Mouse (Mus musculus) neural tube, embryonic 13.5 days (tissue): Measurements from ENCODE around the gene Slc28a1. TPM values are rescaled to one million over a fixed set of nuclear protein-coding genes. Genes with fewer than 3 reads are reported as not detected.
"Not testable (repeated sequence)": the region's sequence is repeated elsewhere in the genome, so short reads cannot be mapped to it uniquely, and the experiment has no call there.

Source experiments
- ATAC-seq: fragments of 200-750 bp; cut with Nextera tagmentation; 2 replicates; pipeline ENCODE4 v1.8.0; 2017; ENCODE audit warnings: low read depth, mild to moderate bottlenecking, moderate TSS enrichment, moderate library complexity
- H3K27ac ChIP-seq: fragments of 300-500 bp; sonication (generic); replicated peaks from 2 replicates; pipeline ENCODE4 v1.5.1; 2015; ENCODE audit warnings: moderate library complexity, mild to moderate bottlenecking, inconsistent platforms
- H3K27me3 ChIP-seq: fragments of 300-500 bp; sonication (generic); 2 replicates; pipeline ENCODE4 v1.6.1; 2015; ENCODE audit warnings: mild to moderate bottlenecking, inconsistent platforms
- H3K36me3 ChIP-seq: fragments of 300-500 bp; sonication (generic); 2 replicates; pipeline ENCODE4 v1.6.1; 2015; ENCODE audit warnings: mild to moderate bottlenecking, inconsistent platforms
- H3K4me1 ChIP-seq: fragments of 300-500 bp; sonication (generic); replicated peaks from 2 replicates; pipeline ENCODE4 v1.6.1; 2015; ENCODE audit warnings: inconsistent platforms
- H3K4me2 ChIP-seq: fragments of 300-500 bp; sonication (generic); 2 replicates; pipeline ENCODE4 v1.6.1; 2015; ENCODE audit warnings: inconsistent platforms, mild to moderate bottlenecking, moderate library complexity
- H3K4me3 ChIP-seq: fragments of 300-500 bp; sonication (generic); 2 replicates; pipeline ENCODE4 v1.5.1; 2015; ENCODE audit warnings: mild to moderate bottlenecking, inconsistent platforms
- H3K9ac ChIP-seq: fragments of 300-500 bp; sonication (generic); 2 replicates; pipeline ENCODE4 v1.6.1; 2015; ENCODE audit warnings: moderate library complexity, mild to moderate bottlenecking, inconsistent platforms
- H3K9me3 ChIP-seq: fragments of 300-500 bp; sonication (generic); 2 replicates; pipeline ENCODE4 v1.6.1; 2016; ENCODE audit warnings: inconsistent platforms
- WGBS: fragments of 180-500 bp; shearing (Covaris S2); methylation state at CpG from one replicate; pipeline ENCODE4 v1.1.7; 2015; 5-methylcytosine and 5-hydroxymethylcytosine counted together
- polyA plus RNA-seq: library from polyadenylated mRNA; unstranded; fragments of >200 nt; fragmentation: Nextera tagmentation; extraction: Ambion mirVana; gene quantifications from 2 replicates; pipeline ENCODE4 v1.2.1, GENCODE M21; 2015

Gene Slc28a1
- polyA plus RNA-seq, 1 experiment from 2014 or later: not detected

- WGBS: 85% methylated on average over 7 of the region's 7 CpGs
- H3K27ac ChIP-seq: no peak overlapping the region
- H3K9ac ChIP-seq: no peak overlapping the region
- H3K4me2 ChIP-seq: no peak overlapping the region
- no peaks in the 10 kb centered on the region for H3K9me3 ChIP-seq
- H3K36me3 ChIP-seq: no peaks in the 10 kb centered on the region
- no peaks in the 10 kb centered on the region for H3K27me3 ChIP-seq
- no peak overlapping the region for H3K4me3 ChIP-seq
- H3K4me1 ChIP-seq: no peaks in the 10 kb centered on the region
- ATAC-seq: no peak
Observed at GRCm38 (mm10) chr7:81152826-81153225, 38.2 kb downstream of the Slc28a1 start.

- H3K36me3 ChIP-seq: no peaks in the 10 kb centered on the region
- H3K9ac ChIP-seq: no peak overlapping the region
- WGBS: 89% methylated on average over 6 of the region's 6 CpGs
- H3K4me2 ChIP-seq: no peak overlapping the region
- no peaks in the 10 kb centered on the region for H3K9me3 ChIP-seq
- no peak overlapping the region for H3K4me3 ChIP-seq
- no peak for ATAC-seq
- no peak overlapping the region for H3K27ac ChIP-seq
- no peaks in the 10 kb centered on the region for H3K27me3 ChIP-seq
- H3K4me1 ChIP-seq: no peaks in the 10 kb centered on the region
Observed at GRCm38 (mm10) chr7:81153327-81153726, 38.7 kb downstream of the Slc28a1 start.

- H3K4me1 ChIP-seq, H3K4me2 ChIP-seq, ATAC-seq, H3K9me3 ChIP-seq, H3K9ac ChIP-seq, H3K27me3 ChIP-seq, H3K27ac ChIP-seq, H3K4me3 ChIP-seq, H3K36me3 ChIP-seq: not testable (repeated sequence)
Observed at GRCm38 (mm10) chr7:81154244-81154643, 39.6 kb downstream of the Slc28a1 start.

- ATAC-seq: 0 out of 2 replicates have a peak, but pooled peaks have one; percentile 65
- Histone ChIP-seq H3K36me3 (no peaks in the 10 kb centered on the region), H3K27ac (no peak overlapping the region), H3K4me3 (no peak overlapping the region), H3K27me3 (no peaks in the 10 kb centered on the region), H3K4me2 (no peak overlapping the region), H3K9me3 (no peaks in the 10 kb centered on the region), H3K4me1 (no peaks in the 10 kb centered on the region), H3K9ac (no peak overlapping the region)
- 0% methylated on average over 3 of the region's 3 CpGs for whole genome bisulfite sequencing
Observed at GRCm38 (mm10) chr7:81154960-81155359, 40.4 kb downstream of the Slc28a1 start.

GRCm38 (mm10) chr7:81158933-81159332, 44.3 kb downstream of the Slc28a1 start:
- Histone ChIP-seq H3K9ac (no peak overlapping the region), H3K27me3 (no peaks in the 10 kb centered on the region), H3K36me3 (no peaks in the 10 kb centered on the region), H3K4me2 (no peak overlapping the region), H3K4me1 (no peaks in the 10 kb centered on the region), H3K4me3 (no peak overlapping the region), H3K27ac (no peak overlapping the region), H3K9me3 (no peaks in the 10 kb centered on the region)
- ATAC-seq: no peak
- WGBS: 50% methylated on average over 7 of the region's 7 CpGs

- Histone ChIP-seq H3K9ac (no peak overlapping the region), H3K4me2 (no peak overlapping the region), H3K9me3 (no peaks in the 10 kb centered on the region), H3K4me1 (no peaks in the 10 kb centered on the region), H3K27ac (no peak overlapping the region), H3K27me3 (no peaks in the 10 kb centered on the region), H3K4me3 (no peak overlapping the region), H3K36me3 (no peaks in the 10 kb centered on the region)
- no peak for ATAC-seq
- WGBS: 77% methylated on average over 9 of the region's 9 CpGs
Observed at GRCm38 (mm10) chr7:81161666-81162065, 47.1 kb downstream of the Slc28a1 start.

GRCm38 (mm10) chr7:81162345-81162744, 47.7 kb downstream of the Slc28a1 start:
- H3K4me2 ChIP-seq: no peak overlapping the region
- WGBS: 42% methylated on average over 4 of the region's 4 CpGs
- peak; percentile 37; the same call in 1 of the 2 replicates for ATAC-seq
- H3K9me3 ChIP-seq: no peaks in the 10 kb centered on the region
- no peak overlapping the region for H3K4me3 ChIP-seq
- H3K36me3 ChIP-seq: no peaks in the 10 kb centered on the region
- no peak overlapping the region for H3K27ac ChIP-seq
- no peaks in the 10 kb centered on the region for H3K4me1 ChIP-seq
- no peaks in the 10 kb centered on the region for H3K27me3 ChIP-seq
- no peak overlapping the region for H3K9ac ChIP-seq

- Histone ChIP-seq H3K36me3 (no peaks in the 10 kb centered on the region), H3K9ac (no peak overlapping the region), H3K9me3 (no peaks in the 10 kb centered on the region), H3K4me2 (no peak overlapping the region), H3K27ac (no peak overlapping the region), H3K27me3 (no peaks in the 10 kb centered on the region), H3K4me1 (no peaks in the 10 kb centered on the region), H3K4me3 (no peak overlapping the region)
- 65% methylated on average over 7 of the region's 7 CpGs for WGBS
- no peak for ATAC-seq
Observed at GRCm38 (mm10) chr7:81164411-81164810, 49.8 kb downstream of the Slc28a1 start.

GRCm38 (mm10) chr7:81167124-81167523, 52.5 kb downstream of the Slc28a1 start:
- Histone ChIP-seq H3K36me3 (no peaks in the 10 kb centered on the region), H3K4me2 (no peak overlapping the region), H3K4me3 (no peak overlapping the region), H3K9ac (no peak overlapping the region), H3K9me3 (no peaks in the 10 kb centered on the region), H3K27ac (no peak overlapping the region), H3K27me3 (no peaks in the 10 kb centered on the region), H3K4me1 (no peaks in the 10 kb centered on the region)
- peak; percentile 36; the same call in 1 of the 2 replicates for ATAC-seq
- WGBS: 50% methylated on average over 3 of the region's 3 CpGs

- Histone ChIP-seq H3K9me3 (peaks cover 14% of the 10 kb centered on the region; the same call in 1 of the 2 replicates), H3K27me3 (no peaks in the 10 kb centered on the region), H3K9ac (no peak overlapping the region), H3K27ac (no peak overlapping the region), H3K4me1 (no peaks in the 10 kb centered on the region), H3K4me3 (no peak overlapping the region), H3K36me3 (no peaks in the 10 kb centered on the region), H3K4me2 (no peak overlapping the region)
- no peak for ATAC-seq
- WGBS: 76% methylated on average over 7 of the region's 7 CpGs
Observed at GRCm38 (mm10) chr7:81169351-81169750, 54.8 kb downstream of the Slc28a1 start.

- WGBS: 91% methylated on average over 2 of the region's 2 CpGs
Observed at GRCm38 (mm10) chr7:81173931-81174330, 59.3 kb downstream of the Slc28a1 start.

GRCm38 (mm10) chr7:81174654-81175053, 60.1 kb downstream of the Slc28a1 start:
- Histone ChIP-seq H3K4me3 (no peak overlapping the region), H3K36me3 (no peaks in the 10 kb centered on the region), H3K27ac (no peak overlapping the region), H3K4me2 (no peak overlapping the region), H3K9ac (no peak overlapping the region), H3K27me3 (no peaks in the 10 kb centered on the region), H3K4me1 (no peaks in the 10 kb centered on the region), H3K9me3 (peaks cover 14% of the 10 kb centered on the region; the same call in 1 of the 2 replicates)
- no peak for ATAC-seq
- 86% methylated on average over 5 of the region's 5 CpGs for WGBS

More at GRCm38 (mm10) chr7:81173931-81174330, 59.3 kb downstream of the Slc28a1 start:
- peaks cover 14% of the 10 kb centered on the region; the same call in 1 of the 2 replicates for H3K9me3 ChIP-seq
- no peak overlapping the region for H3K4me2 ChIP-seq
- H3K9ac ChIP-seq: no peak overlapping the region
- H3K4me1 ChIP-seq: no peaks in the 10 kb centered on the region
- H3K36me3 ChIP-seq: no peaks in the 10 kb centered on the region
- ATAC-seq: no peak
- H3K27me3 ChIP-seq: no peaks in the 10 kb centered on the region
- no peak overlapping the region for H3K27ac ChIP-seq
- H3K4me3 ChIP-seq: no peak overlapping the region

GRCm38 (mm10) chr7:81176187-81176769, 61.7 kb downstream of the Slc28a1 start:
- 51% methylated on average over 5 of the region's 5 CpGs for WGBS
- no peaks in the 10 kb centered on the region for H3K4me1 ChIP-seq
- H3K27me3 ChIP-seq: no peaks in the 10 kb centered on the region
- H3K27ac ChIP-seq: no peak overlapping the region
- no peak overlapping the region for H3K4me3 ChIP-seq
- no peak overlapping the region for H3K9ac ChIP-seq
- H3K36me3 ChIP-seq: no peaks in the 10 kb centered on the region
- ATAC-seq: no peak
- no peak overlapping the region for H3K4me2 ChIP-seq
- H3K9me3 ChIP-seq: peaks cover 14% of the 10 kb centered on the region; the same call in 1 of the 2 replicates
